Mouse (Mus musculus): ENCODE results near the gene Nrp2. TPM values are rescaled to one million over a fixed set of nuclear protein-coding genes. Genes with fewer than 3 reads are reported as not detected.

Gene Nrp2
- polyA plus RNA-seq, 1 experiment = 32.2 TPM

GRCm38 (mm10) chr1:62843215-62843614 is 140.1 kb downstream of the Nrp2 start:
- Histone ChIP-seq H3K27me3 (ENCODE audit: control insufficient read depth, insufficient read depth, low read length, poor library complexity, severe bottlenecking) (no peaks in the 10 kb centered on the region; the same call in 1 of the 2 replicates), H3K9ac (ENCODE audit: low read depth, poor library complexity, severe bottlenecking) (no peak overlapping the region), H3K4me1 (ENCODE audit: control insufficient read depth, insufficient read depth, low read length) (no peaks in the 10 kb centered on the region), H3K4me3 (ENCODE audit: low read depth, low read length) (no peak overlapping the region), H3K27ac (ENCODE audit: insufficient read depth, low read length) (no peak overlapping the region), H3K36me3 (ENCODE audit: control insufficient read depth, insufficient read depth, low read length, poor library complexity, severe bottlenecking) (no peaks in the 10 kb centered on the region), H3K9me3 (replicated peaks; ENCODE audit: control insufficient read depth, insufficient read depth, low read length, poor library complexity, severe bottlenecking) (no peaks in the 10 kb centered on the region)
- TF ChIP-seq POLR2A (IDR thresholded peaks at IDR 0.05; ENCODE audit: insufficient read depth, low read length) (no peak), EP300 (IDR thresholded peaks at IDR 0.05; ENCODE audit: insufficient read depth, low read depth, low read length) (no peak), CTCF (IDR thresholded peaks at IDR 0.05; ENCODE audit: low read depth, low read length) (no peak)

- H3K4me1 ChIP-seq (ENCODE audit: control insufficient read depth, insufficient read depth, low read length) = no peaks in the 10 kb centered on the region
- H3K27me3 ChIP-seq (ENCODE audit: control insufficient read depth, insufficient read depth, low read length, poor library complexity, severe bottlenecking) = no peaks in the 10 kb centered on the region; the same call in 1 of the 2 replicates
- no peak for TF ChIP-seq EP300 (IDR thresholded peaks at IDR 0.05; ENCODE audit: insufficient read depth, low read depth, low read length)
- TF ChIP-seq POLR2A (IDR thresholded peaks at IDR 0.05; ENCODE audit: insufficient read depth, low read length) = no peak
- TF ChIP-seq CTCF (IDR thresholded peaks at IDR 0.05; ENCODE audit: low read depth, low read length) = no peak
- no peaks in the 10 kb centered on the region for H3K36me3 ChIP-seq (ENCODE audit: control insufficient read depth, insufficient read depth, low read length, poor library complexity, severe bottlenecking)
- H3K27ac ChIP-seq (ENCODE audit: insufficient read depth, low read length) = no peak overlapping the region
- no peak overlapping the region for H3K4me3 ChIP-seq (ENCODE audit: low read depth, low read length)
- H3K9ac ChIP-seq (ENCODE audit: low read depth, poor library complexity, severe bottlenecking) = no peak overlapping the region
- no peaks in the 10 kb centered on the region for H3K9me3 ChIP-seq (replicated peaks; ENCODE audit: control insufficient read depth, insufficient read depth, low read length, poor library complexity, severe bottlenecking)
These were observed 148.2 kb downstream of the Nrp2 start for GRCm38 (mm10) chr1:62850990-62851940.

- Histone ChIP-seq H3K27ac (ENCODE audit: insufficient read depth, low read length) (no peak overlapping the region), H3K36me3 (ENCODE audit: control insufficient read depth, insufficient read depth, low read length, poor library complexity, severe bottlenecking) (no peaks in the 10 kb centered on the region), H3K9me3 (replicated peaks; ENCODE audit: control insufficient read depth, insufficient read depth, low read length, poor library complexity, severe bottlenecking) (no peaks in the 10 kb centered on the region), H3K27me3 (ENCODE audit: control insufficient read depth, insufficient read depth, low read length, poor library complexity, severe bottlenecking) (no peaks in the 10 kb centered on the region; the same call in 1 of the 2 replicates), H3K4me3 (ENCODE audit: low read depth, low read length) (no peak overlapping the region), H3K4me1 (ENCODE audit: control insufficient read depth, insufficient read depth, low read length) (no peaks in the 10 kb centered on the region), H3K9ac (ENCODE audit: low read depth, poor library complexity, severe bottlenecking) (no peak overlapping the region)
- TF ChIP-seq CTCF (IDR thresholded peaks at IDR 0.05; ENCODE audit: low read depth, low read length) (no peak), POLR2A (IDR thresholded peaks at IDR 0.05; ENCODE audit: insufficient read depth, low read length) (no peak), EP300 (IDR thresholded peaks at IDR 0.05; ENCODE audit: insufficient read depth, low read depth, low read length) (no peak)
These were observed 150.3 kb downstream of the Nrp2 start for GRCm38 (mm10) chr1:62853362-62853761.

GRCm38 (mm10) chr1:62853996-62854395 is 150.9 kb downstream of the Nrp2 start:
- no peak overlapping the region for H3K9ac ChIP-seq (ENCODE audit: low read depth, poor library complexity, severe bottlenecking)
- no peaks in the 10 kb centered on the region for H3K36me3 ChIP-seq (ENCODE audit: control insufficient read depth, insufficient read depth, low read length, poor library complexity, severe bottlenecking)
- no peaks in the 10 kb centered on the region for H3K4me1 ChIP-seq (ENCODE audit: control insufficient read depth, insufficient read depth, low read length)
- H3K9me3 ChIP-seq (replicated peaks; ENCODE audit: control insufficient read depth, insufficient read depth, low read length, poor library complexity, severe bottlenecking) = no peaks in the 10 kb centered on the region
- no peak overlapping the region for H3K27ac ChIP-seq (ENCODE audit: insufficient read depth, low read length)
- no peaks in the 10 kb centered on the region for H3K27me3 ChIP-seq (ENCODE audit: control insufficient read depth, insufficient read depth, low read length, poor library complexity, severe bottlenecking)
- H3K4me3 ChIP-seq (ENCODE audit: low read depth, low read length) = no peak overlapping the region
- TF ChIP-seq POLR2A (IDR thresholded peaks at IDR 0.05; ENCODE audit: insufficient read depth, low read length) (no peak), CTCF (IDR thresholded peaks at IDR 0.05; ENCODE audit: low read depth, low read length) (no peak), EP300 (IDR thresholded peaks at IDR 0.05; ENCODE audit: insufficient read depth, low read depth, low read length) (no peak)

GRCm38 (mm10) chr1:62859098-62859497 is 156.0 kb downstream of the Nrp2 start:
- no peaks in the 10 kb centered on the region for H3K36me3 ChIP-seq (ENCODE audit: control insufficient read depth, insufficient read depth, low read length, poor library complexity, severe bottlenecking)
- no peaks in the 10 kb centered on the region for H3K9me3 ChIP-seq (replicated peaks; ENCODE audit: control insufficient read depth, insufficient read depth, low read length, poor library complexity, severe bottlenecking)
- TF ChIP-seq CTCF (IDR thresholded peaks at IDR 0.05; ENCODE audit: low read depth, low read length) = no peak
- TF ChIP-seq EP300 (IDR thresholded peaks at IDR 0.05; ENCODE audit: insufficient read depth, low read depth, low read length) = no peak
- TF ChIP-seq POLR2A (IDR thresholded peaks at IDR 0.05; ENCODE audit: insufficient read depth, low read length) = no peak
- H3K27me3 ChIP-seq (ENCODE audit: control insufficient read depth, insufficient read depth, low read length, poor library complexity, severe bottlenecking) = no peaks in the 10 kb centered on the region
- no peak overlapping the region for H3K9ac ChIP-seq (ENCODE audit: low read depth, poor library complexity, severe bottlenecking)
- no peaks in the 10 kb centered on the region for H3K4me1 ChIP-seq (ENCODE audit: control insufficient read depth, insufficient read depth, low read length)
- H3K27ac ChIP-seq (ENCODE audit: insufficient read depth, low read length) = no peak overlapping the region
- H3K4me3 ChIP-seq (ENCODE audit: low read depth, low read length) = no peak overlapping the region
